Mouse (Mus musculus) cortical plate, adult 2 months (tissue): ENCODE data around the gene B130006D01Rik. TPM values are rescaled to one million over a fixed set of nuclear protein-coding genes. Genes with fewer than 3 reads are reported as not detected.

Source experiments
- H3K27ac ChIP-seq: fragments of 200-500 bp; 2 replicates; pipeline ENCODE4 v1.5.1; 2012; ENCODE audit warnings: low read length, control low read depth, inconsistent platforms; ENCODE audit not compliant: insufficient read depth
- H3K4me1 ChIP-seq: fragments of 200-500 bp; 2 replicates; pipeline ENCODE4 v1.6.1; 2011; ENCODE audit warnings: low read length; ENCODE audit not compliant: control insufficient read depth, insufficient read depth
- H3K4me3 ChIP-seq: fragments of 200-500 bp; 2 replicates; pipeline ENCODE4 v1.5.1; 2011; ENCODE audit warnings: mild to moderate bottlenecking, low read length, control low read depth; ENCODE audit not compliant: insufficient read depth
- CTCF ChIP-seq: fragments of 200-500 bp; IDR thresholded peaks from 2 replicates; pipeline ENCODE4 v1.5.1; 2011; ENCODE audit warnings: mild to moderate bottlenecking, control low read depth, low read length; ENCODE audit not compliant: insufficient read depth; ENCODE audit errors: extremely low read depth
- POLR2A ChIP-seq: fragments of 200-500 bp; IDR thresholded peaks from 2 replicates; pipeline ENCODE4 v1.6.1; 2011; ENCODE audit warnings: mild to moderate bottlenecking, low read length, control low read depth; ENCODE audit not compliant: insufficient read depth; ENCODE audit errors: extremely low read depth
- polyA plus RNA-seq: library from polyadenylated mRNA; depleted of rRNA; stranded (reverse); fragments of >200 nt; gene quantifications from 2 replicates; pipeline ENCODE4 v1.2.3, GENCODE M21; 2012

B130006D01Rik gene
- polyA plus RNA-seq, 1 experiment = 0.40 TPM

GRCm38 (mm10) chr11:95689544-95689943 is 33.8 kb upstream of the B130006D01Rik start:
- no peak for TF ChIP-seq CTCF
- TF ChIP-seq POLR2A = no peak
- no peak overlapping the region for H3K4me3 ChIP-seq
- no peak overlapping the region for H3K27ac ChIP-seq
- H3K4me1 ChIP-seq = no peaks in the 10 kb centered on the region

- Histone ChIP-seq H3K4me3 (no peak overlapping the region), H3K4me1 (no peaks in the 10 kb centered on the region), H3K27ac (no peak overlapping the region)
- no peak for TF ChIP-seq POLR2A
Measured at GRCm38 (mm10) chr11:95698541-95698940, 24.8 kb upstream of the B130006D01Rik start.

GRCm38 (mm10) chr11:95700778-95701739 is 22.3 kb upstream of the B130006D01Rik start:
- TF ChIP-seq CTCF (no peak), POLR2A (no peak)
- no peak overlapping the region for H3K4me3 ChIP-seq
- H3K27ac ChIP-seq = no peak overlapping the region
- no peaks in the 10 kb centered on the region; the same call in 1 of the 2 replicates for H3K4me1 ChIP-seq

DNA sequence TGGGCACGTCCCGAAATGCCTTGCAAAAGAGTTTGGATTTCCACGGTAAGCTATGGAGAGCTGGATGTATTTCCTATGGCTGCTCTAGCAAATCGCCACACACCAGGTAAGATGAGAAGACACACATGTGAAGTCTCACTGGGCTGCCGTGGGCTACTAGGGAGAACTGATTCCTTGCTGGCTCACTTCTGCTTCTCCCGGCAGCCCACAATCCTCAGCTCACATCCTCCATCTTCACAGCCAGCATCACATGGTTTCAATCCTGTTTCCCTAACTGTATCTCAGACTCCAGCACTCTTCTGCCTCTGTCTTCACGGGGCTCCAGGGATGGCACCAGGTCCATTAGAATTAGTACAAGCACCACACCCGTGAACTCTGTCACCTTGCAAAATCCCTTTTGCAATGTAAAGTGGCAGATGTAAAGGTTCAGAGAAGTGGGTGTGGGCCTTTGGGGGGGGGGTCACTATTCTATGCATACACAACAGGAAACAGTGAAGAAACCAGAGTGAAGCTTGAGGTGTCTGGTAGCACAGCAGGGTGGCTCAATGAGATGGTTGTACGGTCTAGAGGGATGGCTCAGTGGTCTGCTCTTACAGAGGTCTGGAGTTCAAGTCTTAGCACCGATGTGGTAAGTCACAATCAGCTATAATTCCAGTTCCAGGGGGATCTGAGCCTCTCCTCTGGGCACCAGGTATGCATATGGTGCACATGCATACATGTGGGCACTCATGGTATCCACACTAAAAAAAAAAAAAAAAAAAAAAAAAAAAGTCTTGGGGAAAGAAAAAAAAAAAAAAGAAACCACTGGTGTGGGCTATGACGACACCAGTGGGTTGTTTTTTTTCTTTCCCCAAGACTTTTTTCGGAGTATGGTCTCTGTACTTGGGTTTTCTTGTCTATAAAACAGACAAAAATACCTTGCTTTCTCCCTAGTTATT is 19.1 kb upstream of the B130006D01Rik start:
- no peaks in the 10 kb centered on the region; the same call in 1 of the 2 replicates for H3K4me1 ChIP-seq
- TF ChIP-seq CTCF (no peak), POLR2A (no peak)
- H3K27ac ChIP-seq = no peak overlapping the region
- no peak overlapping the region for H3K4me3 ChIP-seq

GRCm38 (mm10) chr11:95704970-95705330 is 18.4 kb upstream of the B130006D01Rik start:
- no peak overlapping the region for H3K27ac ChIP-seq
- no peak overlapping the region for H3K4me3 ChIP-seq
- TF ChIP-seq CTCF (no peak), POLR2A (no peak)
- no peaks in the 10 kb centered on the region; the same call in 1 of the 2 replicates for H3K4me1 ChIP-seq

GRCm38 (mm10) chr11:95709534-95710040 is 13.8 kb upstream of the B130006D01Rik start:
- H3K4me1 ChIP-seq = no peaks in the 10 kb centered on the region; the same call in 1 of the 2 replicates
- H3K27ac ChIP-seq = no peak overlapping the region
- TF ChIP-seq POLR2A (no peak), CTCF (no peak)
- H3K4me3 ChIP-seq = no peak overlapping the region

GRCm38 (mm10) chr11:95710478-95710877 is 12.9 kb upstream of the B130006D01Rik start:
- no peak overlapping the region for H3K4me3 ChIP-seq
- no peaks in the 10 kb centered on the region; the same call in 1 of the 2 replicates for H3K4me1 ChIP-seq
- no peak overlapping the region for H3K27ac ChIP-seq
- no peak for TF ChIP-seq CTCF
- TF ChIP-seq POLR2A = no peak

DNA sequence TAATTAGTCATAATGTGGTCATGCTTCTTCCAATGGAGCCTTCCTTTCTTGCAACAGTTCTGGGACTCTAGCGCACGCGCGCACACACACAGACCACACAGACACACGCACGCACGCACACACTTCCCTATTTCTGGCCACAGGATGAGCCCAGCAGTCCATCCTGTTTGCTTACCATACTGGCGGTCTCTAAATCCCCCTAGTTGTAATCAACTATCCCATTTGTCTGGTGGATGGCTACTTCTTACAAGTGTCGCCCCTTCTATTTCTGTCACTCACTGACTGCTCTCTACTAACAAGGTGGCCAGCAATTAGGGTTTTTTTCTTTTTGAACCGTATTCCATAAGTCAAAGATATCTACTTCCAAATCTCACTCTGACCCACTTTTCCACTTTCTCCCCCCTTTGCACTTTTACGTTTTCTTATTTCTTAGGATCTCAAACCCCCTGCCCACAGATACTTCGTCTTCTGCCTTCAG is 11.3 kb upstream of the B130006D01Rik start:
- Histone ChIP-seq H3K4me3 (peak overlapping the region; percentile 95), H3K27ac (peak overlapping the region; percentile 38; the same call in 1 of the 2 replicates), H3K4me1 (peaks cover 1% of the 10 kb centered on the region; the same call in 1 of the 2 replicates)
- TF ChIP-seq CTCF (no peak), POLR2A (no peak)

DNA sequence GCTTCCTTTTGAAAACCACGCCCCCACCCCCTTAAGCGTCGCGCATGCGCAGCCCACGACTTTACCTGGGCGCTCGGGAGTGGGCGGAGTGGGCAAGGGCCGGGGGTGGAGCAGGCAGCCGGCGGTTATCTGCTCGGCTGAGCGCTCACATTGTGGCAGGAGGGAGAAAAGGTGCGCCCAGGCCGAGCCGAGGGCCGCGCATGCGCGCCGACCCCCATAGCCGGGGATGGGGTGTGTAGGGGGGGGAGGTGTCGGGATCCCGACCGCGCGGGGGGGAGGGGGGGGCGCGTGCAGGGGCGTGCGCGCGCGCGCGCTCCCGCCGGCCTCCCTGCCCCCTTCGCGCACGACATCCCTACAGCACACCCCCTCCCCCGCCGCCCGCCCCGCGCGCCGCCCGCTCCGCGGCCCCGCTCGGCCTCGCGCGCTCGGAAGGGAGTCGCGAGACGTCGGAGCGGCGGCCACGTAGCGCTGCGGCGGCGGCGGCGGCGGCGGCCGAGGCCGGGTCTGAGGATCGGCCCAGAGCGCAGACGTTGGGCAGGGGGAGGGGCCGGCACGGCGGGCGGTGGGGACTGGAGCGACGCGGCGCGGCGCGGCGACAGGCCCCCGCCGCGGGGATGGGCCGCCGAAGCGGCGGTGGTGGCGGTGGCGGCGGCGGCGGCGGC is 10.7 kb upstream of the B130006D01Rik start, which contains the start of gene Zfp652:
Gene Zfp652 (plus strand): TSS at position 111 of the 662 bp plus-strand sequence.
- H3K4me1 ChIP-seq = peaks cover 1% of the 10 kb centered on the region; the same call in 1 of the 2 replicates
- peak within 1 kb of the TSS; percentile 95 for H3K4me3 ChIP-seq
- TF ChIP-seq POLR2A = no peak
- no peak for TF ChIP-seq CTCF
- peak within 1 kb of the TSS; percentile 99 for H3K27ac ChIP-seq
